20 mouse cellular contexts compared by ENCODE assay signal in the genomic region with DNA sequence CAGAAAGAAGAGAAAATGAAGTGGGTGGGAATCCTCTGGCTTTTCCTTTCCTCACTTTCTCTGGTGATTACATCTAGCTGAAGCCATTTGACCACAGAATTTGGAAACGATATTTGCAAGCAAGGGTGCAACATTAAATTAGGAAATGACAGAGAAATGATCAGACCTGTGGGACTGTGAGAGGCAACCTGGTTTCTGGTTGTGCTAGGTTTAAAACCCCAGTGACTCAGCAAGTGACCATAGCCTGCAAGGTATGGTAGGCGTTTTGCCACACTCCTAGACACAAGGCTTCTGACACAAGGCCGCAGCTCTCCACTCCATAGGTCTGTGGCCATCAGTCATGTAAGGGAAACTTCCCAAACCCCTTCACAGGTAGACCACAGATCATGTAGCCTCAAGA. TPM values are rescaled to one million over a fixed set of nuclear protein-coding genes. Genes with fewer than 3 reads are reported as not detected.
"Had no signal": no experiment of that assay in that cellular context is flagged by ENCODE, and none has a peak within 500 bp of the region (broad histone marks: within the 10 kb centered on the region; RNA-seq: fewer than 3 reads in every experiment).

No protein-coding gene starts in this region.

- H3K4me1 ChIP-seq: midbrain, embryonic 12.5 days; neural tube, embryonic 13.5 days; neural tube, embryonic 15.5 days had no signal

- ATAC-seq: liver, postnatal 0 days; midbrain, embryonic 16.5 days had no signal

- H3K9me3 ChIP-seq: midbrain, embryonic 10.5 days; midbrain, embryonic 12.5 days; neural tube, embryonic 13.5 days; neural tube, embryonic 15.5 days had no signal

- H3K36me3 ChIP-seq: midbrain, embryonic 10.5 days; midbrain, embryonic 12.5 days; neural tube, embryonic 13.5 days; neural tube, embryonic 15.5 days had no signal

- H3K4me3 ChIP-seq: midbrain, embryonic 10.5 days; midbrain, embryonic 12.5 days; myocyte; neural tube, embryonic 13.5 days; neural tube, embryonic 15.5 days had no signal

- H3K27me3 ChIP-seq: midbrain, embryonic 12.5 days; neural tube, embryonic 13.5 days; neural tube, embryonic 15.5 days had no signal

- H3K27ac ChIP-seq: liver, embryonic 14.5 days; midbrain, embryonic 10.5 days; midbrain, embryonic 12.5 days; neural tube, embryonic 13.5 days; neural tube, embryonic 15.5 days had no signal

- DNase-seq: liver, postnatal 0 days; lung, postnatal 14 days; lung, postnatal 4 days; midbrain, embryonic 14.5 days; right cerebral cortex, adult 18-20 months; right cerebral cortex, postnatal 25 days; right cerebral cortex, postnatal 4 days; spleen, adult 18-20 months; thymus, adult 18-20 months; thymus, postnatal 14 days; thymus, postnatal 36 days had no signal

RNA-seq across cellular contexts. Expression of gene Cd200r3, which starts 41.4 kb away (rescaled TPM):
- polyA plus RNA-seq: midbrain, embryonic 10.5 days; midbrain, embryonic 12.5 days; midbrain, embryonic 14.5 days; midbrain, embryonic 16.5 days; myocyte; neural tube, embryonic 11.5 days; neural tube, embryonic 13.5 days; small intestine, adult 2 months had no signal
